Mouse (Mus musculus) right cerebral cortex, adult 2 months (tissue): Measurements from ENCODE around the gene Trmt2b.
A peak's percentile ranks its signal among the peaks of the same experiment; 100 is the strongest.
"Not testable (repeated sequence)": the region's sequence is repeated elsewhere in the genome, so short reads cannot be mapped to it uniquely, and the experiment has no call there.

Experiments used
- DNase-seq, 2 experiments: peaks; one replicate each; pipeline ENCODE4 v3.0.0; 2021 to 2022; ENCODE audit warnings: low spot score in 2 of 2

Trmt2b gene

DNA sequence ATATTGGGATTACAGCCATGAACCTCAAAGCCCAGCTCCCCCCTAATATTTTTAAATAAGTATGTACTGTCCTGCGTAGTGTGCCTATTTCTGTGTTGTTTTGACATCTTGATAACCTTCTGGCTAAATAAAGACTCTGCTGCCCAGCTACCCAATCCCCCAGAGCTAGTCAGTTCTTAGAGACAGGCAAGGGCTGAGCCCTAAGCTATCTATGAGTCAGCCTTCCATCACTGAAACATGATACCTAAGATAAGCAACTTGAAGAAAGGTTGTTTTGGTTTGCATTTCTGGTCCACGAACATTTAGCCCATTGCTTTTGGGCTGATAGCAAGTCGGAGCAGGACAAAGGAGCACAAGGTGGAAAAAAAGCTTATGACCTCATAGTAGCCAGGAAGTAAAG, 56.2 kb downstream of the Trmt2b start:
- no peak for DNase-seq

- DNase-seq, result no peak
Observed at GRCm38 (mm10) chrX:134218161-134218560, 58.6 kb downstream of the Trmt2b start.

DNA sequence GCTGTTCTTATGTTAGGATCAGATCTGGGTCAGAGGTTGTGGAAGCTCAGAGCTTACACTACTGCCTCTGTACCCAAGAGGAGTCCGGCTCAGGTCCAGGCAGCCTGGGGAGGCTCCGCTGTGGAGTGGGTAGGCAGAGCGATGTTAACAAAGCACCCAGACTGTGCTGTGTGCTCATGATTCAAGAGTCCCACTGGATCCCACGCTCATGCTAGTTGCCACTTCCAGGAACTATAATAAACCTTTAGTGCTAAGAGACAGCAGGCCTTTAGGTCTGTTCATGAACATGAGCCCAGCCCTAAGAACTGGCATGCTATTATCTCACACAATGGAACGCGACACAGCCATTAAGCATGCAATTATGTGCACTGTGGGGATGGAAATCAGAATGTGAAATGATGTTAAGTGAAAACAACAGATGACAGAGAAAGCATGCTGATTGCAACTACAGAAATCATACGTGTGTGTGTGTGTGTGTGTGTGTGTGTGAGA, 65.6 kb downstream of the Trmt2b start:
- peak in 1 of 2 experiments; percentile 8 for DNase-seq

DNA sequence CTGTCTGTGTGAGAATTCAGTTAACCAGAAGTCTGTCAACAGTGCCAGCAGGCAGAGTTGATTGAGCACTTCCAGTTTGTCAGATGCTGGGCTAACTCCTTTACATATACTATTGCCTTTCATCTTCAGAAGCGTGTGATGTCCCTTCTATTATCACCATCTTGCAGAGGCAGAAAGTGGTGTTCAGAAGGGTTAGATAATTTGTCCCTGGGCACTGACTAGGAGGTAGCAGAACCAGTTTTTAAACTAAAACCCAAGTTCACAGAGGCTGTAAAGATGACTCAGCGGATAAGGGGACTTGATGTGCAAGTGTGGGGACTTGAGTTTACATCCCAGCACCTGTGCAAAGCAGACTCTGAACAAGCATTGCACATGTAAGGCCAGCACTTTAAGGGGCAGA, 68.3 kb downstream of the Trmt2b start:
- no peak for DNase-seq

DNA sequence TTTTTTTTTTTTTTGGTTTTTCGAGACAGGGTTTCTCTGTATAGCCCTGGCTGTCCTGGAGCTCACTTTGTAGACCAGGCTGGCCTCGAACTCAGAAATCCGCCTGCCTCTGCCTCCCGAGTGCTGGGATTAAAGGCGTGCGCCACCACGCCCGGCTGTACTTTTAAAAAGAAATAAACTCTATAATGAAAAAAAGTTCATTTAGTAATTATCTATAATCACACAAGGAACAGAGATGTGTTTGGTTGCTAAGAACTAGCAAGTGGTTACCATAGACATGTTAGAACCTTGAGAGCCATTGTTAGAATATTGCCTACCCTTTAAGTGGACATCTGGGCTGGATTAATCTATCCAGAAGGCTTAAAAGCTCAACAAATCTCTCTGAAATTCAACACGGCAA, 89.6 kb downstream of the Trmt2b start, which contains the start of gene Arl13a:
Arl13a (plus strand) TSS at position 301 of the 400 bp plus-strand sequence.
- not testable (repeated sequence) for DNase-seq

DNA sequence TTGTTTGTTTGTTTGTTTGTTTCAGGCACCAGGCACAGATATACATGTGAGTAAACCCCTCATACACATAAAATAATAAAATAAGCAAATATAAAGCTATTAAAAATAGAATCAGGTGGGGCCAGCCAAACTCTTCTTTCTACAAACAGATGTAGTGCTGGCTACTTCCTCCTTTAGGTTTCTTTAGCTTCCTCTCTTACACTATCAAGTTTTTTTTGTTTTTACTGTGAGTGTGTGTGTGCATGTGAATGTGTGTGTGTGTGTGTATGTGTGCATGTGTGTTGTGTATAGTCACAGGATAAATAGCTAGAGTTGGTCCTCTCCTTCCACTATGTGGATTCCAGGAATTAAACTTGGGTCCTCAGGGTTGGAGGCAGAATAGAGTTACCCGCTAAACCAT, 102.1 kb downstream of the Trmt2b start:
- DNase-seq, result no peak
